Mouse (Mus musculus) neural tube, embryonic 14.5 days (tissue): ENCODE results near the gene Liph. TPM values are rescaled to one million over a fixed set of nuclear protein-coding genes. Genes with fewer than 3 reads are reported as not detected.
"Not testable (repeated sequence)": the region's sequence is repeated elsewhere in the genome, so short reads cannot be mapped to it uniquely, and the experiment has no call there.

Experiments
- ATAC-seq: fragments of 200-750 bp; cut with Nextera tagmentation; 2 replicates; pipeline ENCODE4 v1.8.0; 2017; ENCODE audit warnings: low read depth, mild to moderate bottlenecking, moderate TSS enrichment, moderate library complexity
- H3K27ac ChIP-seq: fragments of 300-500 bp; sonication (generic); 2 replicates; pipeline ENCODE4 v1.5.1; 2014; ENCODE audit warnings: low read depth, mild to moderate bottlenecking, control low read depth, low read length, moderate library complexity, mixed read lengths
- H3K27me3 ChIP-seq: fragments of 300-500 bp; sonication (generic); 2 replicates; pipeline ENCODE4 v1.6.1; 2014; ENCODE audit warnings: low read length; ENCODE audit not compliant: control insufficient read depth, insufficient read depth
- H3K36me3 ChIP-seq: fragments of 300-500 bp; sonication (generic); 2 replicates; pipeline ENCODE4 v1.6.1; 2014; ENCODE audit warnings: low read length, mixed read lengths; ENCODE audit not compliant: control insufficient read depth, insufficient read depth
- H3K4me1 ChIP-seq: fragments of 300-500 bp; sonication (generic); 2 replicates; pipeline ENCODE4 v1.6.1; 2014; ENCODE audit warnings: low read length; ENCODE audit not compliant: control insufficient read depth, insufficient read depth
- H3K4me2 ChIP-seq: fragments of 300-500 bp; sonication (generic); 2 replicates; pipeline ENCODE4 v1.6.1; 2014; ENCODE audit warnings: mild to moderate bottlenecking, low read depth, low read length, control low read depth
- H3K4me3 ChIP-seq: fragments of 300-500 bp; sonication (generic); 2 replicates; pipeline ENCODE4 v1.5.1; 2014; ENCODE audit warnings: low read depth, low read length, control low read depth, mixed read lengths
- H3K9ac ChIP-seq: fragments of 300-500 bp; sonication (generic); replicated peaks from 2 replicates; pipeline ENCODE4 v1.6.1; 2014; ENCODE audit warnings: low read depth, mild to moderate bottlenecking, control low read depth, low read length, mixed read lengths
- H3K9me3 ChIP-seq: fragments of 300-500 bp; sonication (generic); 2 replicates; pipeline ENCODE4 v1.6.1; 2016; ENCODE audit warnings: low read length; ENCODE audit not compliant: control insufficient read depth
- WGBS: fragments of 180-500 bp; shearing (Covaris S2); extraction: QIAGEN DNeasy Blood & Tissue Kit; methylation state at CpG from one replicate; pipeline ENCODE4 v1.1.7; 2014; 5-methylcytosine and 5-hydroxymethylcytosine counted together
- polyA plus RNA-seq: library from polyadenylated mRNA; unstranded; fragments of >200 nt; fragmentation: Nextera tagmentation; extraction: Ambion mirVana; gene quantifications from 2 replicates; pipeline ENCODE4 v1.2.1, GENCODE M21; 2014

The Liph gene
- polyA plus RNA-seq, 1 experiment from 2014 or later = 0.42 TPM

- H3K36me3 ChIP-seq = no peaks in the 10 kb centered on the region
- no peaks in the 10 kb centered on the region for H3K9me3 ChIP-seq
- H3K4me2 ChIP-seq = no peak overlapping the region
- no peak overlapping the region for H3K4me3 ChIP-seq
- 74% methylated on average over 3 of the region's 3 CpGs for WGBS
- no peak overlapping the region for H3K27ac ChIP-seq
- no peaks in the 10 kb centered on the region for H3K4me1 ChIP-seq
- no peaks in the 10 kb centered on the region for H3K27me3 ChIP-seq
- no peak for ATAC-seq
- no peak overlapping the region for H3K9ac ChIP-seq
Measured at GRCm38 (mm10) chr16:22001606-22002005, 6.1 kb upstream of the Liph start.

GRCm38 (mm10) chr16:22001172-22001571 lies 5.7 kb upstream of the Liph start:
- Histone ChIP-seq H3K27ac (no peak overlapping the region), H3K4me2 (no peak overlapping the region), H3K9me3 (no peaks in the 10 kb centered on the region), H3K36me3 (no peaks in the 10 kb centered on the region), H3K4me3 (no peak overlapping the region), H3K9ac (no peak overlapping the region), H3K27me3 (no peaks in the 10 kb centered on the region), H3K4me1 (no peaks in the 10 kb centered on the region)
- ATAC-seq = no peak
- WGBS = 67% methylated on average over 4 of the region's 4 CpGs

GRCm38 (mm10) chr16:21999941-22000690 lies 4.7 kb upstream of the Liph start:
- no peaks in the 10 kb centered on the region for H3K27me3 ChIP-seq
- no peak for ATAC-seq
- no peak overlapping the region for H3K27ac ChIP-seq
- H3K4me3 ChIP-seq = no peak overlapping the region
- 86% methylated on average over 4 of the region's 4 CpGs for whole genome bisulfite sequencing
- no peak overlapping the region for H3K9ac ChIP-seq
- no peaks in the 10 kb centered on the region for H3K9me3 ChIP-seq
- no peaks in the 10 kb centered on the region for H3K4me1 ChIP-seq
- no peak overlapping the region for H3K4me2 ChIP-seq
- H3K36me3 ChIP-seq = no peaks in the 10 kb centered on the region

GRCm38 (mm10) chr16:21998061-21998460 lies 2.6 kb upstream of the Liph start:
- no peaks in the 10 kb centered on the region for H3K36me3 ChIP-seq

GRCm38 (mm10) chr16:21996881-21997641 lies 1.6 kb upstream of the Liph start:
- Histone ChIP-seq H3K27ac (no peak overlapping the region), H3K9me3 (no peaks in the 10 kb centered on the region), H3K4me2 (no peak overlapping the region), H3K4me1 (no peaks in the 10 kb centered on the region), H3K4me3 (no peak overlapping the region), H3K27me3 (no peaks in the 10 kb centered on the region), H3K9ac (no peak overlapping the region), H3K36me3 (no peaks in the 10 kb centered on the region)
- 78% methylated on average over 5 of the region's 5 CpGs for WGBS
- ATAC-seq = no peak

More at GRCm38 (mm10) chr16:21998061-21998460, 2.6 kb upstream of the Liph start:
- Histone ChIP-seq H3K27ac (no peak overlapping the region), H3K9ac (no peak overlapping the region), H3K4me1 (no peaks in the 10 kb centered on the region), H3K4me3 (no peak overlapping the region), H3K4me2 (no peak overlapping the region), H3K27me3 (no peaks in the 10 kb centered on the region), H3K9me3 (no peaks in the 10 kb centered on the region)
- ATAC-seq = no peak
- WGBS = 74% methylated on average over 5 of the region's 5 CpGs

- WGBS = 72% methylated on average over 4 of the region's 4 CpGs
- H3K4me1 ChIP-seq = no peaks in the 10 kb centered on the region
- H3K9ac ChIP-seq = no peak overlapping the region
- H3K27ac ChIP-seq = no peak overlapping the region
- no peak overlapping the region for H3K4me3 ChIP-seq
- no peak overlapping the region for H3K4me2 ChIP-seq
- ATAC-seq = no peak
- no peaks in the 10 kb centered on the region for H3K9me3 ChIP-seq
- H3K36me3 ChIP-seq = no peaks in the 10 kb centered on the region
- H3K27me3 ChIP-seq = no peaks in the 10 kb centered on the region
Measured at GRCm38 (mm10) chr16:21996402-21996801, 939 bp upstream of the Liph start.

- WGBS = 91% methylated on average over 2 of the region's 2 CpGs
- H3K4me2 ChIP-seq = no peak overlapping the region
- no peaks in the 10 kb centered on the region for H3K9me3 ChIP-seq
- no peak overlapping the region for H3K27ac ChIP-seq
- no peak overlapping the region for H3K4me3 ChIP-seq
- no peaks in the 10 kb centered on the region for H3K27me3 ChIP-seq
- no peaks in the 10 kb centered on the region for H3K36me3 ChIP-seq
- H3K4me1 ChIP-seq = no peaks in the 10 kb centered on the region
- no peak for ATAC-seq
- H3K9ac ChIP-seq = no peak overlapping the region
Measured at GRCm38 (mm10) chr16:21991774-21992173, 3.7 kb downstream of the Liph start.

GRCm38 (mm10) chr16:21990893-21991292 lies 4.6 kb downstream of the Liph start:
- not testable (repeated sequence) for ATAC-seq, H3K27ac ChIP-seq, H3K4me3 ChIP-seq, H3K27me3 ChIP-seq, H3K4me2 ChIP-seq, H3K9me3 ChIP-seq, H3K9ac ChIP-seq, H3K36me3 ChIP-seq, H3K4me1 ChIP-seq

- H3K27me3 ChIP-seq = no peaks in the 10 kb centered on the region
- H3K4me1 ChIP-seq = no peaks in the 10 kb centered on the region
- no peaks in the 10 kb centered on the region for H3K9me3 ChIP-seq
- H3K9ac ChIP-seq = no peak overlapping the region
- no peaks in the 10 kb centered on the region for H3K36me3 ChIP-seq
- H3K27ac ChIP-seq = no peak overlapping the region
- ATAC-seq = no peak
- H3K4me2 ChIP-seq = no peak overlapping the region
- H3K4me3 ChIP-seq = no peak overlapping the region
- 72% methylated on average over 5 of the region's 5 CpGs for WGBS
Measured at GRCm38 (mm10) chr16:21987956-21988355, 7.5 kb downstream of the Liph start.
